Mouse (Mus musculus) R1 (cell line): ENCODE measurements at regions not wholly inside any gene's neighbourhood (a gene's known extent, or its start where the extent isn't known, plus 50 kb on each side); places are given as distances from the start of the nearest gene placed in this dataset.

ENCODE experiments used
- DNase-seq: peaks from one replicate; pipeline ENCODE4 v3.0.0-alpha.2; 2018; ENCODE audit warnings: low read depth, low spot score

- no peak for DNase-seq
Observed at GRCm38 (mm10) chr9:50395543-50395942, 50.8 kb upstream of the Rpl10-ps3 start.

DNA sequence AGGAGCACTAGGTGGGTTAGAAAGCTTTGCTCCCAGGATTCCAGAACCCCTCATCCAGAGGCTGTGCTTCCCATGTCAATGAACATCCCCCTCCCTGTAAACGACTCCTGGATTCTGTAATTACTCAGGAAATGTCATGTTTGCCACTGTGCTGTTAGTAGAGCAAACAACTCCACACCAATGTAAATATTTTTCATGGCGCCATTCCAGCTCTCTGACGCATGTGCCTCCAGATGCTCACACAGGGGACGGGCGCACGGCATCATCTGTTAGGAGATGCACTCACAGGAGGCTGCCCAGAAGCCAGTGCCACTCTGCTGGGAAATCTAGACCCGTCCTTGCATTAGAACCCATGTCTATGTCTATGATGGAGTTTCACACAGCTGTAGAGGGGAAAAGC is 51.3 kb upstream of the Rpl10-ps3 start:
- DNase-seq: no peak

- DNase-seq: no peak
Observed at GRCm38 (mm10) chr9:50408396-50408795, 63.6 kb upstream of the Rpl10-ps3 start.

DNA sequence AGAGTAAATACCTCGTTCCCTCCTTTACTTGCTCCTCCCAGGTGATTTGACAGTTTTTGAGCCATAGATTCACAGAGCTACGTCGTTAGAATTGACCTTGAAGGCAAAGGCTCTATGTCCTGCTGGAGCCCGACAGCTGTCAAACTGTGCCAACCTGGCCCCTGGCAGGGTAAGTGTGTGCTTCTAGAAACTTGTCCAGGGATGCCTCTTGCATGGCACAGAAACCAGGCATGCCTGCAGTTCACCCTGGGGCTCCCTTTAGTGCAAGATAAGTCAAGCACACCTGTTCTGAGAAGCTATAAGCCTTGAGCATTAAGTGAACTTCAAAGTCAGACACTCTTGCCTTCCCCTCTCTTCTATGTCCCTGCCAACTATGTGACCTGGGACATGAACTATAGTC is 64.1 kb upstream of the Rpl10-ps3 start:
- no peak for DNase-seq

DNA sequence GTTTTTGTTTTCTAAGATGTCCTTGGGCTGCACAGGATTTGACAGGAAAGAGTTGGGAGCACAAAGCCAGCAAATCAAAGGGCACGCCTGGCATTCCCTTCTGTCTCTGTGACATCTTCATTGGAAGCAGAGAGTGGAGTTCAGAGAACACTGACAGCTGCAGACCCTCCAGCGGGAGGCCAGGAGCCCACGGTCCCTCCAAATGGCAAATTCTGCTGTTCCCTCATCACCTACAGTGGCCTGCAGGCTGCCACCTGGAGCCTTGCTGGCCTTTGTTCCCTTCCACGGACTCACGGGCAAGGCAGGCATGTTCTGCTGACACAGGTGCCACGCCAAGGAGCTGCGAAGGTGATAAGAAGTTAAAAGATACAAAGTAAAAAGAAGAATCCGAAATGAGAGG is 68.2 kb upstream of the Rpl10-ps3 start:
- no peak for DNase-seq

GRCm38 (mm10) chr9:50413514-50414335 is 69.0 kb upstream of the Rpl10-ps3 start:
- DNase-seq: no peak

GRCm38 (mm10) chr9:50414796-50415340 is 70.1 kb upstream of the Rpl10-ps3 start:
- no peak for DNase-seq

- no peak for DNase-seq
Observed at GRCm38 (mm10) chr9:50416677-50417076, 71.9 kb upstream of the Rpl10-ps3 start.

DNA sequence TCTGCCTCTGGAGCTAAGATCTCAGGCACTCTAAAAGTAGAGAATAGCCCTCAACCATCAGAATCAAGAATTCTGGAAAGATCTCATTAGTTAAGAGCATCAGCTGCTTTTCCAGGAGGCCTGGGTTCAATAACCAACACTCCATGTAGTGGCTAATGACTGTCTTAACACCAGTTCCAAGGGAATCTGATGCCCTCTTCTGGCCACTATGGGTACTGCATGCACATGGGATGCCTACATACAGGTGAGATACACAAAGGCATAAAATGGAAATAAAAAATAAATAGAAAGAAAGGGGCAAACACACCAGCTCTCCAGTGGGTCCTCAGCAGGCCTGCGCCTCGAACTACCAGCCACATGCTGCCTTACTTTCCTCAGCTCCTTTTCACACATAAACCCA is 73.3 kb upstream of the Plet1 start:
- DNase-seq: peak; percentile 77

DNA sequence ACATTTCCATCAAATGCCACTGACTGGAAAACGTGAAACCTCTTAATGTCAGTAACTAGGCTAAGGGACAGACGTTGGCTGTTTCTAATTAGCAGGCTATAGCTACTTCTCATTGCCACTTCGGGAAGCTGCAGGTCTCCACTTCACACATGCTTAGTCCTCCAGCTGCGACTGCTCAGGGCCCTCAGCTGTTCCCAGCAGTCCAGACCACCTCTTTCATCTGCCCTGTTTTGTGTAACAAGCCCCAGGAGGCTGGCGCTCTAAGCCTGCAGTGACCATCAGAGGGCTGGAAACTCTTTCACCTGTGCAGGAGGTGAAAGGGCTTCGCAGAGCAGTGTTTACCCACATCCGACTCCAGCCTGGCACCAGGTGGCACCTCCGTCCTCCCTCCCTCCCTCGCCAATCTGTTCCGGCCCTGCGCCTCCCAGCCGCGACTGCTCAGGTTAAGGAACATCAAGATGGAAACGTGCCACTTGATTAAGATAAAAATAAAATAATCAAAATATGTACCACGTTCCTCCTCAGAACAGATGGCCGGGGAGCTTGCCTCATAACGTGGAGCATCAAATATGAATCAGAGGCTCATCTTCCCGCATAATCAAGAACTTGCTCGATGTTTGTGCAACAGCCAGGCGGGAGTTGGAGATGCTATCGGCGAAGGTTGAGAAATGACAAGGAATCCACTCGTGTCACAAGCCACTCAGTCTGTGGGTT is 72.6 kb upstream of the Plet1 start:
- DNase-seq: no peak

DNA sequence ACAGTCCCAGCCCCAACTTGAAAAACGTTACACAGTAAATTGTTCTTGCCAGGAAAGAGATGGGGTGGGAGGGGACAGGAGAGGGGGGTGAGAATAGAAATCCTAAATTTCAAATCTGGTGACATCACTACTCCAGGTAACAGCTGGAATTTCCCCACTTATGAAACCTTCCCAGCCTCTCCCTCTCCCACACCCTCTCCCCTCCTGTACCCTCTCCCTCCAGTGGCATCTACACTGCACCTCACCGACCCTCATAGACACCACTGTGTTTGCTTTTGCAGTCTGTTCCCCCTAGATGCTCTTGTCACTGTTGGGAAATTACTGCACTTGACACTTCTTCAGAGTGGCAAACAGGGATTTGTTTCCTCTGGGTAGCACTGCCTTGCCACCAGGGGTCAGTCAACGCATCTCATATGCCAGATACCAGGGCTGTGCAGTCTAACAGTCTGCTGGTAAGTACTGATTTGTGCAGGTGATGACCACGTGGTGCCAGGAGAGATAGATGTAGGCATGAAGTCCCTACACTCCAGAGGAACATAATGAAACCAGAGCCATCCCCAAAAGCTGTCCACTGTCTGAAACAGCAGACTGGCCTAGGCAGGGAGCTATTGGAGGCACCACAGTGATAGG is 68.3 kb upstream of the Plet1 start:
- DNase-seq: peak; percentile 30

DNA sequence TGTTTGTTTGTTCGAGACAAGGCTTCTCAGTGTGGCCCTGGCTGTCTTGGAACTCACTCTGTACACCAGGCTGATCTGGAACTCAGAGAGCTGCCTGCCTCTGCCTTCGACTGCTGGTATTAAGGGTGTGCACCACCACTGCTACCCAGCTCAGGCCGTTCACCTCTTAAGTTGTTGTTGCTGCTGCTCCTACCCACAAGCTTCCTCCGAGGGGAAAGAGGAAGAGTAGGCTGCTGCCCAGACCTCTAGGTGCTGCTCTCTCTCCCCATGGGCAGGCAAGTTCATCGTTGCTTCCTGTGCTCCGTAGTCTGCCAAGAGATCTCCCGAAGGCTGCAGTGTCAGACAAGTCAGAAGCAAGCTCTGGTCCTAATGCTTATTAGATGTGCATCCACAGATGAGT is 64.2 kb upstream of the Plet1 start:
- no peak for DNase-seq

GRCm38 (mm10) chr9:50433525-50433924 is 60.8 kb upstream of the Plet1 start:
- DNase-seq: no peak

DNA sequence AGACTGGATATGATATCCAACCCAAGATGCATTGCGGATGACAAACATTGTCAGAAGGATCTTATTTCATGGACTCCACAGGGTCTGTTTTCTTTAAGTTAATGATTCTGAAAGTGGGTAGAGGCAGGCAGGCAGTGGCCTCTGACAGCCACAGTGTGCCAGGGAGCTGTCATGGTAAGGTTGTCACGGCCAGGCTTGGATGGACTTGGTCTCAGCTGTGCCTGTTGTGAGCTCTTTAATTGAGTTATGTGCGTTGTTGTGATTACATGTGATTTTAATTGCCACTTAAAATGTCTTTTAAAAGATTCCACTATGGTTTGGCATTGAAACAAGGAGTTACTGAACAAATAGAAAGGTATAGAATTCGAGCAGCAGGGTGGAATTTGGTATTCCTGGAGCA is 60.3 kb upstream of the Plet1 start:
- no peak for DNase-seq

- DNase-seq: peak; percentile 73
Observed at GRCm38 (mm10) chr9:50437830-50438722, 56.2 kb upstream of the Plet1 start.

DNA sequence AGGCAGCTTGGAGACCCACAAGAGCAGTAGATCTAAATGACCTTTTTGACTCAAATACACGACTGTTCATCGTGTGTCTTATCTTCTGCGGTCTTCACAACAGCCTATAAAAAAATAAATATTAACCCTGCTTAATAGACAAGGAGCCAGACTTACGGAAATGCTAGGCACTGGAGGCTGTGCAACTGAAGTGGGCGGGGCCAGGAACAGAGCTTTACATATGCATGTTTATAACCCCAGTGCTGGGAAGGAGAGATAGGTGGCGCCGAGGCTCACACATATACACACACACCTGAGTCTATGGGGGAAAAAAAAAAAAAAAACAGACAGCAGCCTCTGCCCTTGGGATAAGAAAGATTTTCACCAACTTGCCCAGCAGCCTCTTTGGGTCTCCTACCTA is 55.6 kb upstream of the Plet1 start:
- DNase-seq: peak; percentile 31

DNA sequence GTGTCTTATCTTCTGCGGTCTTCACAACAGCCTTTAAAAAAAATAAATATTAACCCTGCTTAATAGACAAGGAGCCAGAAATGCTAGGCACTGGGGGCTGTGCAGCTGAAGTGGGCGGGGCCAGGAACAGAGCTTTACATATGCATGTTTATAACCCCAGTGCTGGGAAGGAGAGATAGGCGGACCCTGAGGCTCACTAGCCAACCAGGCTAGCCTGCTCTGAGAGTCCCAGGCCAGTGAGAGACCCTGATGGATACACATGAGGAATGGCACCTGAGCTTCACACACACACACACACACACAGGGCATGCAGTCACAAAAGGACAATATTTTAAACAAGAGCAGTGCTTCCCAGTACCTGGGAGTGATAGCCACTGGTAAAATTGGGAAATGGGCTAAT is 54.1 kb upstream of the Plet1 start:
- DNase-seq: peak; percentile 66

GRCm38 (mm10) chr9:50440689-50441088 is 53.6 kb upstream of the Plet1 start:
- no peak for DNase-seq

DNA sequence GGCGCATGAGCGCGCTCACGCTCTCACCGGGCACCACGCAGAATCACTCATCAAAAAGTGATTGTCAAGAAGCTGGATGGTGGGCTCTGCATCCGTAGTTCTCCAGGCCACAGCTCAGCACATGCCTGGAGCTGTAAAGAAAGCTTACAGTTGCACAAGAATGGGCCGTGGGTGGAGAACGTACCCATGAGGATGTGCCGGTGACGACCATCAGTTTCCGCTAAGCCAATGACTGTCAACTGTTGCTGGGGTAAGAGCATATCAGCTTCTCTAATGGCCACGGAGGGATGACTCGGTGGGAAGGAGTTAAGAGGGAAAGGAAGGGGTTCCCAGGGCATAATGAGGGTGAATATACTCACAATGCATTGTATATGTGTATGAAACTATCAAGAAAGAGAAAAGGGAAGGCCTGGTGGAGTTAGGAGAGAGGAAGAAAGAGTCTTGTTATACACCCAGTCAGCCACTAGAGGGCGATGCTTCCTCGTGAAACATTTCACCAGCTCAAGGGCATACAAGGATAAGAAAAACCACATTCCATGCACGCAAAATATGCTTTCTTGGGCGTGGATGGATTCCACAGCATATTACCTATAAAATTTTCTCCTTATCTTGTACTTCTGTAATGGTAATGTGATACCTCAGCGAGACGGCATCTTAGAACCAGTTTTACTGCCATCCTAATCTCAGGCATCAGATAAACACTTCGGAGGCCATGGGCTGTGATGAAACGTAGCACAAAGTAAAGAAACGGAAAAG is 50.4 kb upstream of the Plet1 start:
- peak; percentile 77 for DNase-seq
